In genomic region chr4:45529986-45530597, GRCm38 (mm10) we compare ENCODE assay signal across 7 mouse cellular contexts. TPM values are rescaled to one million over a fixed set of nuclear protein-coding genes. Genes with fewer than 3 reads are reported as not detected.
DNase-seq lines count a peak whose midpoint lies in the region; ATAC-seq lines count a peak whose summit lies in the region.

No protein-coding gene starts in this region.

- WGBS in kidney, embryonic 14.5 days = under 1% methylated on average over 53 of the region's 89 CpGs
- under 1% methylated on average over 78 of the region's 89 CpGs for WGBS in stomach, embryonic 15.5 days

- H3K9ac ChIP-seq in kidney, embryonic 14.5 days (ENCODE audit: low read depth, low read length) = peak overlapping the region; percentile 89
- peak overlapping the region; percentile 86 for H3K9ac ChIP-seq in stomach, embryonic 15.5 days

- H3K36me3 ChIP-seq in kidney, embryonic 14.5 days (ENCODE audit: control insufficient read depth, insufficient read depth, low read length) = no peaks in the 10 kb centered on the region
- H3K36me3 ChIP-seq in stomach, embryonic 15.5 days = no peaks in the 10 kb centered on the region

- H3K27me3 ChIP-seq in kidney, embryonic 14.5 days (ENCODE audit: control insufficient read depth, insufficient read depth, low read length) = no peaks in the 10 kb centered on the region
- H3K27me3 ChIP-seq in stomach, embryonic 15.5 days (replicated peaks) = no peaks in the 10 kb centered on the region

- ATAC-seq in kidney, embryonic 14.5 days (ENCODE audit: low FRiP score, low TSS enrichment) = peak; percentile 73
- ATAC-seq in stomach, embryonic 15.5 days (ENCODE audit: insufficient read depth, low FRiP score, low read depth) = peak; percentile 1

- peak overlapping the region; percentile 88 for H3K27ac ChIP-seq in kidney, embryonic 14.5 days (ENCODE audit: low read depth, low read length)
- H3K27ac ChIP-seq in stomach, embryonic 15.5 days = peak overlapping the region; percentile 99

- peak overlapping the region; percentile 77 for H3K4me3 ChIP-seq in kidney, embryonic 14.5 days (ENCODE audit: low read length)
- H3K4me3 ChIP-seq in stomach, embryonic 15.5 days (replicated peaks) = peak overlapping the region; percentile 75

- H3K9me3 ChIP-seq in kidney, embryonic 14.5 days (ENCODE audit: control insufficient read depth, low read length) = no peaks in the 10 kb centered on the region
- H3K9me3 ChIP-seq in stomach, embryonic 15.5 days = no peaks in the 10 kb centered on the region

- H3K4me2 ChIP-seq in kidney, embryonic 14.5 days (replicated peaks; ENCODE audit: low read depth, low read length) = peak overlapping the region; percentile 99
- H3K4me2 ChIP-seq in stomach, embryonic 15.5 days = peak overlapping the region; percentile 99

- peaks cover 43% of the 10 kb centered on the region for H3K4me1 ChIP-seq in kidney, embryonic 14.5 days (ENCODE audit: control insufficient read depth, insufficient read depth, low read length)
- peaks cover 43% of the 10 kb centered on the region for H3K4me1 ChIP-seq in stomach, embryonic 15.5 days

- DNase-seq in thymus, postnatal 4 days = peak; percentile 54
- DNase-seq in thymus, postnatal 36 days = no peak
- DNase-seq in brain, adult 2 months (ENCODE audit: low read depth, low spot score) = peak; percentile 44
- peak; percentile 37 to 59 for DNase-seq in gastrocnemius, postnatal 4 days (ENCODE audit: low spot score in 2 of 2)
- peak; percentile 63 for DNase-seq in lung, postnatal 10 days

RNA-seq across cellular contexts. Expression of gene Shb, which starts 2.2 kb away (rescaled TPM):
- total RNA-seq in gastrocnemius, postnatal 4 days (2021) = 10 to 100 TPM; 16.8 to 23.5 TPM
- 6.0 and 6.1 TPM in 2 replicates for polyA plus RNA-seq in kidney, embryonic 14.5 days (2014; fragmentation: Nextera tagmentation; extraction: Ambion mirVana)
- 5.4 and 5.8 TPM in 2 replicates for polyA plus RNA-seq in stomach, embryonic 15.5 days (2015; fragmentation: Nextera tagmentation; extraction: Ambion mirVana)

Comparison
In these comparisons a context has a peak if more than half of its experiments do, and no peak if none do; other contexts are left out.
1. DNase-seq: peak in thymus, postnatal 4 days (single experiment), brain, adult 2 months (single experiment), gastrocnemius, postnatal 4 days (2 of 2) and lung, postnatal 10 days (single experiment); none in thymus, postnatal 36 days (0 of 2).